Mouse (Mus musculus): ENCODE data around the gene Klhl25.

- TF ChIP-seq EP300 (IDR thresholded peaks at IDR 0.05; ENCODE audit: low read depth): no peak
- no peak for TF ChIP-seq CTCF (IDR thresholded peaks at IDR 0.05; ENCODE audit: low read depth)
Observed at GRCm38 (mm10) chr7:75848776-75849670, 913 bp downstream of the Klhl25 start.
